Mouse (Mus musculus) megakaryocyte, embryonic 14.5 days (primary cell): Measurements from ENCODE around the gene Rasgrp3.

Experiments
- FLI1 ChIP-seq: IDR thresholded peaks from 2 replicates; pipeline ENCODE4 v1.6.1; 2012; ENCODE audit warnings: low read length, inconsistent platforms, mixed read lengths
- GATA1 ChIP-seq: IDR thresholded peaks from 3 replicates; pipeline ENCODE4 v1.6.1; 2012; ENCODE audit warnings: mixed read lengths, low read length, inconsistent platforms, borderline replicate concordance

DNA sequence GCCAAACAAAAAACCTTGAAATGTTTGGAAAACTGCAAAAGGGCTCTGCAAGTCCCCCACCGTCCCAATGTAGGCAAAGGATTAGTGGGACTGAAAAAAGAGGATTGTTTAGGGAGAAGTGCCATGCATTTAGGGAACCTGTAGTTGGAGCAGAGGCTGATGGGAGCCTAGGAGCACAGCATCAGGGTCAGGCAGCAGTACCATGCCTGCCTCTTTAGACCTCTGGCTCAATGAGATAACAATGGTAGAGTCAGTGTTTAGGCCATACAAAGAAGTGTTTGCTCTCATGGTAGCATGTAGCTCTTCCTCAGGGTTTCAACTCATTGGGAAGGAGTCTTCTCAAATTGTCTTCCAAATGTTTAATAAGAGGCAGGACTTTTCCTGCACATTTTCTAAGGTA lies 40.3 kb downstream of the Rasgrp3 start:
- TF ChIP-seq GATA1 (no peak), FLI1 (no peak)
